8 mouse cellular contexts compared by ENCODE assay signal in genomic region chr14:61327618-61328450, GRCm38 (mm10). TPM values are rescaled to one million over a fixed set of nuclear protein-coding genes. Genes with fewer than 3 reads are reported as not detected.
DNase-seq lines count a peak whose midpoint lies in the region; ATAC-seq and TF ChIP-seq lines count a peak whose summit lies in the region.

No protein-coding gene starts in this region.

- H3K4me1 ChIP-seq in hindbrain, embryonic 16.5 days (ENCODE audit: control insufficient read depth, insufficient read depth, low read depth, low read length), result peaks cover 11% of the 10 kb centered on the region
- H3K4me1 ChIP-seq in lung, postnatal 0 days (ENCODE audit: insufficient read depth, low read depth, low read length), result no peaks in the 10 kb centered on the region

- peak overlapping the region; percentile 72 for H3K27ac ChIP-seq in hindbrain, embryonic 16.5 days (ENCODE audit: low read depth, low read length)
- H3K27ac ChIP-seq in lung, postnatal 0 days (ENCODE audit: low read length), result no peak overlapping the region

- no peaks in the 10 kb centered on the region for H3K36me3 ChIP-seq in hindbrain, embryonic 16.5 days (ENCODE audit: control insufficient read depth, insufficient read depth, low read length)
- no peaks in the 10 kb centered on the region for H3K36me3 ChIP-seq in lung, postnatal 0 days (ENCODE audit: insufficient read depth, low read length)

- peaks cover 6% of the 10 kb centered on the region for H3K9me3 ChIP-seq in hindbrain, embryonic 16.5 days (ENCODE audit: control insufficient read depth, low read length)
- H3K9me3 ChIP-seq in lung, postnatal 0 days (ENCODE audit: low read length), result no peaks in the 10 kb centered on the region

- TF ChIP-seq EP300 in lung, postnatal 0 days (IDR thresholded peaks at IDR 0.05), result no peak

- WGBS in hindbrain, embryonic 16.5 days, result 25% methylated on average over 19 of the region's 19 CpGs
- 35% methylated on average over 19 of the region's 19 CpGs for WGBS in lung, postnatal 0 days

- peak overlapping the region; percentile 58 for H3K9ac ChIP-seq in hindbrain, embryonic 16.5 days (ENCODE audit: low read depth, low read length)
- H3K9ac ChIP-seq in lung, postnatal 0 days (replicated peaks; ENCODE audit: low read depth), result no peak overlapping the region

- peak overlapping the region; percentile 30 for H3K4me3 ChIP-seq in hindbrain, embryonic 16.5 days (ENCODE audit: low read length)
- no peak overlapping the region for H3K4me3 ChIP-seq in lung, postnatal 0 days (ENCODE audit: low read depth, low read length)

- ATAC-seq in common myeloid progenitor, adult 5-6 weeks (replicated peaks; ENCODE audit: low read depth, poor library complexity, severe bottlenecking), result peak; percentile 71
- peak; percentile 87 for ATAC-seq in hindbrain, embryonic 16.5 days
- peak; percentile 68 for ATAC-seq in lung, postnatal 0 days

- peak overlapping the region; percentile 57 for H3K4me2 ChIP-seq in hindbrain, embryonic 16.5 days (ENCODE audit: low read length)
- peak overlapping the region; percentile 25; the same call in 1 of the 2 replicates for H3K4me2 ChIP-seq in lung, postnatal 0 days (replicated peaks; ENCODE audit: low read depth, low read length)

- peak; percentile 12; the same call in 1 of the 2 replicates for TF ChIP-seq CTCF in lung, postnatal 0 days (IDR thresholded peaks at IDR 0.05)

- peak; percentile 86 for DNase-seq in T-cell, adult 2 months (ENCODE audit: low spot score)
- peak; percentile 69 to 80 for DNase-seq in gastrocnemius, adult 8-10 months (ENCODE audit: low spot score in 2 of 2)
- peak; percentile 84 to 88 for DNase-seq in layer of hippocampus, postnatal 36 days
- peak; percentile 87 for DNase-seq in lung, postnatal 0 days (ENCODE audit: low spot score)
- DNase-seq in ovary, postnatal 14 days (ENCODE audit: low spot score), result peak; percentile 14
- peak; percentile 86 for DNase-seq in thymus, postnatal 0 days (ENCODE audit: low spot score)

- H3K27me3 ChIP-seq in hindbrain, embryonic 16.5 days (replicated peaks; ENCODE audit: control insufficient read depth, insufficient read depth, low read length), result no peaks in the 10 kb centered on the region
- no peaks in the 10 kb centered on the region for H3K27me3 ChIP-seq in lung, postnatal 0 days (replicated peaks; ENCODE audit: insufficient read depth, low read length)

RNA-seq across cellular contexts. Expression of gene Arl11, which starts 18.3 kb away (rescaled TPM):
- 5.2 and 11.0 TPM in 2 replicates for total RNA-seq in common myeloid progenitor, adult 5-6 weeks (2017)
- under 1 TPM in 1 of 4 experiments, not detected in 3; 0.83 TPM for total RNA-seq in gastrocnemius, adult 8-10 months (2022)
- 0.38 and 0.55 TPM in 2 replicates for polyA plus RNA-seq in hindbrain, embryonic 16.5 days (2015; fragmentation: Nextera tagmentation; extraction: Ambion mirVana)
- total RNA-seq in layer of hippocampus, postnatal 36 days (2021), result under 1 TPM; 0.22 to 0.68 TPM
- polyA plus RNA-seq in lung, postnatal 0 days (2015; fragmentation: Nextera tagmentation; extraction: Ambion mirVana), result 4.6 and 5.0 TPM in 2 replicates
- 2.7 and 3.7 TPM in 2 replicates for polyA plus RNA-seq in thymus, postnatal 0 days (2015; fragmentation: Nextera tagmentation; extraction: Ambion mirVana)

RNA-seq across cellular contexts. Expression of gene Ebpl, which starts 32.4 kb away (rescaled TPM):
- 4.3 and 6.0 TPM in 2 replicates for total RNA-seq in common myeloid progenitor, adult 5-6 weeks (2017)
- 1 to 10 TPM in 3 of 4 experiments, under 1 TPM in 1; 0.99 to 1.5 (median 1.2) TPM for total RNA-seq in gastrocnemius, adult 8-10 months (2022)
- polyA plus RNA-seq in hindbrain, embryonic 16.5 days (2015; fragmentation: Nextera tagmentation; extraction: Ambion mirVana), result 11.9 and 13.8 TPM in 2 replicates
- 1 to 10 TPM; 5.3 to 6.3 TPM for total RNA-seq in layer of hippocampus, postnatal 36 days (2021)
- polyA plus RNA-seq in lung, postnatal 0 days (2015; fragmentation: Nextera tagmentation; extraction: Ambion mirVana), result 2.9 and 3.6 TPM in 2 replicates
- polyA plus RNA-seq in thymus, postnatal 0 days (2015; fragmentation: Nextera tagmentation; extraction: Ambion mirVana), result 6.7 TPM in 2 replicates

Comparison
In these comparisons a context has a peak if more than half of its experiments do, and no peak if none do; other contexts are left out.
1. DNase-seq: peak in every context shown above with its lines; median percentile 87 in lung, postnatal 0 days; 86 in T-cell, adult 2 months; 86 in layer of hippocampus, postnatal 36 days; 86 in thymus, postnatal 0 days; 74 in gastrocnemius, adult 8-10 months; 14 in ovary, postnatal 14 days.